Mouse (Mus musculus) heart, adult 8-10 months (tissue): Measurements from ENCODE around the gene Ric8b. TPM values are rescaled to one million over a fixed set of nuclear protein-coding genes. Genes with fewer than 3 reads are reported as not detected.
A peak's percentile ranks its signal among the peaks of the same experiment; 100 is the strongest.

Experiments
- DNase-seq: peaks from one replicate; pipeline ENCODE4 v3.0.0; 2022; ENCODE audit warnings: low spot score
- total RNA-seq, 4 experiments: library from RNA; stranded (reverse); gene quantifications; 2 replicates each; pipeline ENCODE4 v1.2.4; 2022

The Ric8b gene
- total RNA-seq, 4 experiments from 2014 or later, result 39.8 to 44.8 (median 43.5) TPM

DNA sequence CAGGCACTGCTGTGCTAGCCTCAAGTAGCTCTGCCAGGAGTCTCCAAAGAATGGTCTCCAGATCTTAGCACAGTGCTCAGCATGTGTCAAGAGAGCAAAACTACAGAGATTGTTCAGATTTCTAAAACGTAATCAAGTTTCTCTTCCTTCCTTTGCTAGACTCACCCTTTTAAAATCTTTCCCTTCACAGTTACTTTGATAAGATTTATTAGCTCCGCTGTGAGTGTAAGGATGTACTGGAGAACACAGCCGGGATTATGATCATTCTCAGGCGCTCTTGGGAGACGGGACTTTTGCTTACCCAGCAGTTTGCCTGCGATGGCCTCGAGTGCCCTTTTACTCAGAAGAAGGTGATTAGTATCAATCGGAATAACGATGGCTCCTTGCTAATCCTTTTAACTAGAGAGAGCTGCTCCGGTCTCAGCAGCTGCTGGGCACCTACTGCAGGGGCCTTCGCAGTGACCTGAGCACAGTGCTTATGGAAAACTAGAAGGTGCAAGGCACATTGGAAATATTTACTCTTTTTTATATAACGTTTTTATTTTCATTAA, 43.0 kb downstream of the Ric8b start:
- no peak for DNase-seq

DNA sequence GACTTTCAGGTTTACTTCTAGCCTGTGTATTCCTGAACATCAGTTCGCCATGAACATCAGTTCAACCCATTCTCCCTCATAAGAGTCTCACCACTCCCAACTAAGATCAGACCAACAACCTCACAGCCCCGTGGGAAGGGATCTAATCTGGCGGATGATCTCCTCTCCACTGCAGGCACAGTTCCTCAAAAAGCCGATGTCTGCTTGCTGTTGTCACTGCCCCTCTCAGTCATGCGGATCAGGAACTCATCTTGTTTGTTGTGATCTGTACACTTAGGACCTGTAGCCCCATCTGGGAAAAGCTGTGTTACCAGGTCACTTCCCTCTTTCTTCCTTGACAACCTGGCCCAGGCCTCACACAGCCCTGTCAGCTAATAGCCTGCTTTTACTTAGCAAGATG, 45.7 kb downstream of the Ric8b start:
- DNase-seq, result no peak

DNA sequence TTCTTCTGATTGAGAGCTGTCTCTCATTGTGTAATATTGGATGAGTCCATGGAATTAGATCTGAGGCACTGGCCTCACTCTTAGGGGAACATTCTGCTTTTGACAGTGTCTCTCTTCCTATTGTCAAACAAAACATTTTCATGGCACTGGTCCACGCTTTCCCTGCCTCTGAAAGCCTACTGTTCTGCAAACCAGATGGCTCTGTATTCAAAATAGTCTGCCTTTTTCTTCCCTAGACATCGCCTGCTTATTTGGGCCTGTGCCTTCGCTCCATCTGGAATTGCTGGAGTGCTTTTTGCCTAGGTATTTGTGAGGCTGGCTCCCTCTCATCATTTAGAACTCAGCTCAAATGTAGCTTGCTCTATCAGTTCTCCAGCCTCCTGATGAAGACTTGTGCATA, 46.3 kb downstream of the Ric8b start:
- no peak for DNase-seq

DNA sequence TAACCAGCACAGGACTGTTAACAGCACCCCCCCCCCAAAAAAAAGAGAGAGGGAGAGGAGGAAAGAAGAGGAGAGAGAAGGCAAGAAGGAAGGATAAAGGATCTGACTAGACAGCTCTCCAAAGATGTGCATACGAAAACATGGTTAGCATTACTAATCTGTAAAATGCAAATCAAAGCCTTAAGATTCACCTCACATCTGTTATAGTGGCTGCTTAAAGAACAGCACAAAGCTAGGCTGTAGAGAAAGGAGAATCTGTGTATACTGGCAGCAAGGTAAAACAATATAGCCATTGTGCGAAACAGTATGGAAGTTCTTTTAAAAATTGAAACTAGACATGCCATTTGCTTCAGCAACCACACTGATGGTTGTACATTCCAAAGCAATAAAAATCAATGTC, 49.1 kb downstream of the Ric8b start:
- DNase-seq, result no peak

DNA sequence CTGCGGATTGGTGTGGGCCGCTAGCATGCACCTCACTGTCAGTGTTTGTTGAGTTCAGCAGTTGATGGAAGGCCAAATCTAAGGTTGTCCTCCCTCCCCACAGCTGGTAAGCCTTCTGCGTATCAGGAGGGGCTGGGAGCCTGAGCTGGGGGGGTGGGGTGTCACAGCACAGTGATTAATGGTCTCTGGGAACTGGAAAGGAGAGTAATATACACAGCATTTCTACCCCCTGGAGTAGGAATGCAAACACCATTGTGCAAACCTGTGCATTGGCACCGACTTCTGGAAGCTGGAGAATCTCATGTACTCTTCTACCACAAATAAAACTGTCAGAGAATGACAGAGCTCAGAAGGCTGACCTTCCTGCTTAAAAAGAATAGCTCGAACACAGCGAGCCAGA, 50.2 kb downstream of the Ric8b start:
- DNase-seq, result no peak

DNA sequence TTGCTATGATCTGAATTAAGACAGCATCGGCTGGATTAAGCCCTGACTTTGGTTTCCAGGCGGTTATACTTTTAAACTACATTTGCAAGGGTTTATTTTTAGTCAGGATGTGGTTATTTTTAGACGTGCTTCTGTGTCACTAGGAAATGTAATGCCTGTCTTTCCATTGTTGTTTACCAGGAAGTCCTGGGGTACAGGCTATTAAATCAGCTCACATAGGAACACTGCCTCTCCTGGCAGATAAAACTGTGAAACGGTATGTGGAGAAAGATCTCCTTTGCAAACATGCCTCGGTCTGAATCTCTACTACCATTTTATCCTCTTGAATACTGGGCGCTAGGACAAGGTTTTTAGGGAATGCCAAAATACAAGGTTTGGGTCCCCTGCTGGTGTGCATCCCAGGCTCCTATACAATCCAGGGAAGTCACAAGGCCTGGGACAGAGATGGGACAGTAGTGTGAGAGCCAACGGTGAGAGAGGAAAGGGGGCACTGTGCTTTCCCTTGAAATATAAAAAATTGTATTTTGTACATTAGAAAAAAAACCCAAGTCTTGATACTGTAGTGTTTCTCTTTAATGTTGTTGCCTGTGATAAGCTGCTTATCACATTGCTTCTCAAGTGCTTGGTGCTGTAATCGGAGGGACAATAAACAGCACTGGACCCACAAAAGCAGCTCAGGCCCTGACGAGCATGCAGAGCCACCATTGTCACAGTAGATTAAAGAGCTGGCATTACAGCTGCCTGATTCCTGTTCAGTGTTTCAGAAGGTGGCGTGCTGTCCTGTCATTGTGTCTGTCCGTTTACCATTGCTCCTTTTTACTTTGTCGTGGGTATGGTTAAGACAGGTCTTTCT, 51.7 kb downstream of the Ric8b start:
- peak; percentile 71 for DNase-seq

DNA sequence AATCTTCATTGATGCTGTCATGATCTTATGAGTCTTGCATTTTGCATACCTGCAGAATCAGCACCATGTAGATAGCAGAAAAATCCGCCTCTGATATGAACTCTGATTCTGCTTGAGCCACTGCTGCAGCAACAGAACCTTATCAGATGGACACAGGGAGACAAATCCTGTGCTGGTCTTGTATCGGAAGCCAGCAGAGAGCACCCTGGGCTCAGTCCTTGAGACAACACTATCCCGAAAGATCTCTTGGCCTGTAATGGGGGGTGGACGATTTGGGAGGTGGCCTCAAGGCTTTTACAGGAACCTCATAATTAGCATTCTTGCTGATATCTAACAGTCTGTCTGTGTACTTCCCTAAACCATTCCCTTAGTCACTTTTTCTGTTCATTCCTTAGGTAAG, 57.8 kb downstream of the Ric8b start:
- no peak for DNase-seq

DNA sequence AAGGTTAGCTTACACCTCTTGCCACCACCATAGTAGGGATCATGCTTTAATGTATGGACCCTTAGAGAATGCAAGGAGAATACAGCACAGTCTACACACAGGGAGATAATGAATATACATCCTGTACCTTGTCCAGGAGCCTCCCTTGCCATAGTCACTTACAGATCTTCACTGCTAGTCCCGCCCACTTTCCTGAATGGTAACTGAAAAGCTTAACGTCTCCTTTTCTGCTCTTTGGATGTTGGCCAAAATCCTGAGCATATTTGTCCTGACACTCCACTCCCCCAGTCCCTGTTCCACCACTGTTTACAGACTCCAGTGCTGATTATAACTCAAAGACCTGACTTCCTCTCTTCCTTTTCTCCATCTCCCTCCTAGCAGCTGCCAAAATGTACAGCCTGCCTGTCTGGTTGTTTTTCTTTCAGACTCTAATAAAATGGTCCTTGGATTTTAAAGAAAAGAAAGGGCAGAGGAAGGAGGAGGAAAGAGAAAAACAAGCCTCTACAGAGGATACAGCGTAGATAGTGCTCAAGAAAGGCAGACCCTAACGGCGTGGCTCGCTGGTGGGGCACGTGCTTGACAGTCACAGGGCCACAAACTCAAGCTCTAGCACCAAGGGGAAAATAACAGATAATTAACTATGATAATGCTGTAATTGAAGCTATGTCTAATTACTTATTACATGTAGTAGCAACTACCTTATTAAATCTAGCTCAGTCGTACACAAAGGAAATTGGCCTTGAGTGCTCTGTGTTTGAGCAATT, 59.4 kb downstream of the Ric8b start:
- DNase-seq, result peak; percentile 16

DNA sequence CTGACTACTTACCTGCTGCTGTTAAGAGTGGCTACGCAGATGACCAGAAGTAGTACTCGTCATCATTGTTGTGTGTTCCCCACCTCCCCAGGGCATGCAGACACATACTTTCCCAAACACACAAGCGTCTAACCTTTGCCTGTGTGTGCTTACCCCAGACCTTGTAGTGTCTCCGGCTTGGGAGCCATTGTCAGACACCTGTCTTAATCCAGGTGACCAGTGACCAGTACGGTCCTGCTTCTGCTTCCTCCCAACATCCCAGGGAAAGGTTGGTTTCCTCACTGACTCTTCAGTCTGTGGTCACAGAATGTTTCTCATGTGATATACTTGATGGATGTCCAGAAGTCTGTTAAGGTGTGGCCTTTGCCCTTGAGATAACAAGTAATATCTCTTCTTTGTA, 62.9 kb downstream of the Ric8b start:
- DNase-seq, result no peak

DNA sequence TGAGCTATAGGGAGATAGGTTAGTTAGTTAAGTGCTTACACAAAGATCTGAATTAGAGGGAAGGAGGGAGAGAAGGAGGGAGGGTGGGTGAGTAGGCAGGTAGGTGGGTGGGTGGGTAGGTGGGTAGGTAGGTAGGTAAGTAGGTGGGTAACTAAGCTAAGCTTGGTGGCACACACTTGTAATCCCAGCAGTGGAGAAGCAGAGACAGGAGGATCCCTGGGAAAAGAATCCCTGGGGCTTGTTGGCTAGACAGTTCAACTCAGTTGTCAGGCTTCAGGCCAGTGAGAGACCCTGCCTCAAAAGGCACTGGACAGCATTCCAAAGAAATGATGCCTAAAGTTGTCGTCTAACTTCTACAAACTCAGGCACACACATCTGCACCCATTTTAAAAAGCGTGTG, 64.0 kb downstream of the Ric8b start:
- DNase-seq, result no peak

DNA sequence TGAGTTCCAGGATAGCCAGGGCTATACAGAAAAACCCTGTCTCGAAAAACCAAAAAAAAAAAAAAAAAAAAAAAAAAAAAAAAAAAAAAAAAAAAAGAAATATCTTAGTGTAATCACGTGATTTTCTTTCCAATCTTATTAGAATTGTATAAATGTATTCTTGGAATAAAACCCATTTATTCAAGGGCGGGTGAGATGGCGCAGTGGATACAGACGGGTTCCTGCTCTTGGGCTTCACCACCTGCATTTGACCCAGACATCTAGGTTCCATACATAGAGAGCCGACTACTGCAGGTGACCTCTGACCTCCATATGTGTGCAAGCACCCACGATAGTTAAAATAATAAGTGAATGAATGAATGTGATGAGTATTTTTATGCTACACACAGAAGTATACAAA, 65.3 kb downstream of the Ric8b start:
- no peak for DNase-seq

DNA sequence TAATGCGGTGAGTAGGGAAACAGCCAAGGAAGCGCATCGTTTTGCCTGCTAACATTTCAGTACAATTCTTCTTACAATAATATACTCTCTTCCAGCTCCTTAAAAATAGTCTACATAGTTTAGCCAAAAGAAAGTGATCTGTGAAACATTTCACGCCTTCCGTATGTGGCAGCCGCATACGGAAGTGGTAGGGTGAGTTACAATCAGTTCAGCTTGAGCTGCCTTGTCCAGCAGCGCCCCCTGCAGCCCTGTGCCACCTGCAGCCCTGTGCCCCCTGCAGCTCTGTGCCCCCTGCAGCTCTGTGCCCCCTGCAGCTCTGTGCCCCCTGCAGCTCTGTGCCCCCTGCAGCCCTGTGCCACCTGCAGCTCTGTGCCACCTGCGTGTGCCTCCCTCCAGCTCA, 68.5 kb downstream of the Ric8b start:
- DNase-seq, result no peak

DNA sequence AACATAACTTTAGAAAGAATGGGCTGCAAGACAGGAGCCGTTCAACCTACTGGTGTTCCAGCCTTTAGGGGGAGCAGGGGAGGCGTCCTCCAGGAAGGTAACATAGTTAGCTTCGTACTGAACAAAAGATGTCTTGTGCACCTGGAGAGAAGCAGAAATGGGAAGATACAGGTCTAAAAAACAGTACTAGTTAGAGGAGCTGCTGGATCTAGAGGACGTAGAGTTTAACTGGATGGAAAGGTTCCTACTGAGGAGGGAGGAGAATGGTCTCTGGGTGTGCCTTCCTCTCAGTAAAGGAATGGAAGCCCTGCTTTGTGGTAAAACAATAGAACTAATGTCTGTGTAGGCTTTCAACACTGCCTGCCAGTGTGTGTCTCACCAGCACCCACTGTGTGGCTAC, 70.2 kb downstream of the Ric8b start:
- DNase-seq, result no peak

DNA sequence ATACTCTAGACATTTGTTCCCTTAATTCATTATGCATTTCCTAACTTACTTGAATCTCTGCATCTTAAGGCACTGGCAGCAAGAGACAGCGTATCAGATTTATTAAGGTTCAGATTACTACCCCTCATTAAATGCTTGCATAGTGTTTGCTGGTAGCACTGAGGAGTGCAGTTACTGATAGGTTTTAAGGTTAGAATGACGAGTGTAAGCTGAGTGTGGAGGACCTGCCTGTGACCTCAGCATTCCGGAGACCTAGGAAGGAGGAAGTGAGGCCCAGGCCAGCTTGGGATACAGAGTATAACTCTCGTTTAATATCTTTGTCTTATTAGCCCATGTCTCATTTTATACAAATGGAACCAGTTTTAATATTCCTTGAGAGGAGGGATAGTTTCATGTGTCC, 71.2 kb downstream of the Ric8b start:
- DNase-seq, result no peak

DNA sequence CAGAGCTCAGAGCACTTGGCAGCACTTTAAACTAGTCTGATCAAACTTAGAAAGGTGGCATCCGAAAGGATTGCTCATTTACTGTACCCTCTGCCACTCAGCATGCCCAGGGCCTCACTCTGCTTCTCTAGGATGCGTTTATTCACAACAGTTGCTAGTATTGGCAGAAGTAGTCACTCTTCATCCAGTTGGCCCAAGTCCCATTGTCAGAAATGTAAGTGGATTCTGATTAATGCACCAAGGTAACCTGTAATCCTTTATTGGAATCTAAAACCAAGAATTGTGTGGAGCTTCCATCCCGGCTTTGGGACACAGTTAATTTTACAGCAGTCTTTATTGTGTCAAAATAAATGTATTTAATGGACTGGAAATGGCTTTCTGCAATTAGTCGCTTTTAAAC, 76.9 kb downstream of the Ric8b start:
- no peak for DNase-seq

DNA sequence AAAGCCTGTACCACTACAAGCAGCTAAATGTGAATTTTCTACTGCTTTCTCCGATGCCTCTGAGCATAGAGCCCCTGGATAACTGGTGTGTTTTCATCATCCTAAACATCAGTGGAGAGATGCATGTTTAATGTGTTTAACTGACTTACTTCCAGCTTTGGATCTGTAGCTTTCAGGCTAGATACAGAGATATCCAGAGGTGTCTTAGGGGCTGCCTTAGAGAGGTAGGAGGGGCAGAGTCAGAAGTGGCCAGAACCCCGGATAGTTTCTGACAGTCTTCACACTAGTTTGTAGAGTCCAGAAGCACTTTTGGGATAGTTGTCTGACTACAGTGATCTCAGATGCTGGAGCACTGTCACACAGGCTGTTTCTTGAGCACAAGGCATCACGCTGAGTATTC, 77.6 kb downstream of the Ric8b start:
- DNase-seq, result no peak

DNA sequence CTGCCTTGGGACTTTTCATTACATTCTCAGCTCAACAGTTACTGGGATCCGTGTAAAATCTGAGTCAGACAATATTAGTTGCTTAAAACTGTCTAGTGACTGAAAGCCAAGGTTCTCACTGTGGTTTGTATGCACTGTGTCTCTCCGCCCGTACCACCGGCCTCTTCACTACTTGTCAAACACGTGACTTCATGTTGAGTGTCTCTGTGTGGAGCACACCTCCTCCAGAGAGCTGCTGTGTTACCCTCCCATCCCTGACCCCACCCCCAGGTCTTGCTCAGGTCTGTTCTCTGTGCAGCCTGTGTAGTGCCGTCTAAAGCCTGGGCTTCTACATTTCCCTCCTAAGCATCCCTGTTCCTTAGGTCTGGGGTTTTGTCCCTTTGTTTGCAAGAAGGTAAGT, 79.0 kb downstream of the Ric8b start:
- no peak for DNase-seq

DNA sequence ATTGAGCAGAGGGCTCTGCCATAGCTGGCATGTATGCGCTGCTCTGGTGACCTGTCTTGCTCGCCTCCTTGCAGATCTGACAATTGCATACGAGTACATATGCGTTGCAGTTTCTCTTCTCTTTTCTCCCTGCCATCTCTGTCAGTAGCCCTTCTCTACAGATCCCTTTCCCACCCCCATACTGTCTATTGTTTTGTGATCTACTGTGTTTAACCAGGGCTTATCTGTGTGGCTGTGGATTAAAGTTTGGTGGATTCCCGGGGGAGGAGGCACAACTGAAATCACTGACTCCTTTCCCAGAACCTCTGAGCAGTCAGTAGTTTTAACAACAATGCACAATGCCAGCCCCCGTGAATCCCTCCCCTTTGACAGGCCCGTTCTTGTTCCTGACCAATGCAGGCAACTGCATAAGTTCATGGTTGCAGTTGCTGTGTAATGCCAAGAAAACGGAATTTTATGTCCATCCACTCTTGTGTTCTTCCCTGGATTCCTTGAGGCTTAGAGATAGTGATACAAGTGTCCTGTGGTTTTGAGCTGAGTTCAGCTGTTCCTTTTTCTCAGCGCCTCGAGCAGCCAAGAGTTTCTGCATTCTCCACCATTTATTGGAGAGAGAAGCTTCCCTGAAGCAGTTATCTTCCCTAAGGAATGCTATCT, 80.3 kb downstream of the Ric8b start:
- no peak for DNase-seq

DNA sequence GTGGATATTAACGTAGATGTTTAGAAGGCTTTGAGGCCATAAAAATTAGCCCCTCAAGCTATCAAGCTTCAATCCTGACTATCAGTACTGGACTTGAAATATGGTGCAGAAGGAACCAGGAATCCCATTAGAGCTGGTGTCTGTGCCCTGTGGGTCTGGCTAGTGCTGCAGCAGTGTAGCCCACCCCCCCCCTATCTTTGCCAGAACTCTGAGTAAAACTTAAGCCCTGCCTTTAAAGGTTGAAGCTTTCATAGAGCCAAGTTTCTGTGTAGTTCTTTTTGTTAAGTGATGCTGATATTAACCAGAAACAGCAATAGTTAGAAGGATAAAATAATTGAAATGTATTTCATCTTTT, 80.8 kb downstream of the Ric8b start:
- DNase-seq, result no peak

DNA sequence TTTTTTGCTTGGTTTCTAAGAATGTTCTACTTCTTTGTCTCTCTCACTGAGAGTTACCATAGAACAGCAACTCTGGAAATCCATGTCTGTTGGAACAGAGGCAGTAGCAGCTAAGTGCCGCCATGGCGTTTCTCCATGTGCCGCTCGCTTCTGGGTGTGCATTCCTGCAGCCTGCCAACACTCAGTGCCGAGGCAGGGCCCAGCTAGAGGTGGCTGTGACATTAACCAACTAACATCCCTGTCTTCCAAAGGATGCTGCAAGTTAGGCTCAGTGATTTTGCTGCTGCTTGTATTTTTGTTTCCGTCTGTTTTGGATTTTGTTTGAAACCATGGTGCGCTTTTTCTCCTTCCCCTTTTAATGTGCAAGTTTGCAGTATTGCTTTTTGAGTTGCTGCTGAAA, 84.5 kb downstream of the Ric8b start:
- peak; percentile 54 for DNase-seq

DNA sequence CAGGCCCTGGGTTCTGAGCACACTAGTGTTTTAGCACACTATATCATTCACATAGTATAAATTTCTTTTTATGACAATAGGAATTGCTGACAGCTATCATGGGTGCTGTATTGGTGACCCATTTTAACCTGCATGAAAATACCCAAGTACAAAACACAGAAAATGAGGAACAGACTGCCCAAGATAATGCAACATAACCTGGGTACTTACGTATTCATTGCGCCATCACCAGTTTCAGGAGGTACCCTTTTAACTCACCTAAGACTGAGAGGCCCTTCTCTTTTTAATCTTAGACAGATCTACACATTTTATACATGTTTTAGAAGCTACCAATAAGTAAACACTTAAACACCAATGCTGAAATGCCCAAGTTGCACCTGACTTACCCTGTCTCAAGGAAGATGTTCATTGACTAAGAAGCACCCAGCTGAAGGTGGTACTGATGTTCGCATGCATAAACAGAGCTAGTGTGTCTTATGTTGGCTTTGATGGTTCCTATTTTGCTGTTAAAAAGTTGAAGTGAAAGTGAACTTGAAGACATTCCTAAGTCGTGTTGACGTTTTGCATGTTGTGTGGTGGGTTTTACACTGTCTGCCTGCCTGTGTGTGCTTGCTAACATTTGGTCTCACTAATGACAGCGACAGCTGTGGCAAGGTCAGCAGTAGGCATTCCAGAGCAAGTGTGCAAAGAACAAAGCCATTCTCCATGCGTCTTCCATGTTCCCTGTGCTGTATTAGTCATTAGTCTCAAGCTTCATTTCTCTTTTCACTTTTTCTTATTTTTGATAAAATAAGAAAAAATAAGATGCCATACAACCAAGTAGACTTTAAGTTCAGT, 86.0 kb downstream of the Ric8b start:
- no peak for DNase-seq
